Mouse (Mus musculus) intestine, postnatal 0 days (tissue): ENCODE results near the gene Cartpt. TPM values are rescaled to one million over a fixed set of nuclear protein-coding genes. Genes with fewer than 3 reads are reported as not detected.
"Not testable (repeated sequence)": the region's sequence is repeated elsewhere in the genome, so short reads cannot be mapped to it uniquely, and the experiment has no call there.

Experiments
- ATAC-seq: fragments of 200-750 bp; cut with Nextera tagmentation; 2 replicates; pipeline ENCODE4 v1.8.0; 2017; ENCODE audit warnings: mild to moderate bottlenecking, moderate TSS enrichment, moderate library complexity
- H3K27ac ChIP-seq: fragments of 300-500 bp; sonication (generic); 2 replicates; pipeline ENCODE4 v1.5.1; 2014; ENCODE audit warnings: mild to moderate bottlenecking, low read depth, low read length, moderate library complexity
- H3K27me3 ChIP-seq: fragments of 300-500 bp; sonication (generic); replicated peaks from 2 replicates; pipeline ENCODE4 v1.6.1; 2014; ENCODE audit warnings: low read length, mixed read lengths; ENCODE audit not compliant: control insufficient read depth, insufficient read depth
- H3K36me3 ChIP-seq: fragments of 300-500 bp; sonication (generic); 2 replicates; pipeline ENCODE4 v1.6.1; 2014; ENCODE audit warnings: mild to moderate bottlenecking, moderate library complexity; ENCODE audit not compliant: control insufficient read depth, insufficient read depth
- H3K4me1 ChIP-seq: fragments of 300-500 bp; sonication (generic); replicated peaks from 2 replicates; pipeline ENCODE4 v1.6.1; 2014; ENCODE audit warnings: antibody characterized with exemption, low read length, mixed read lengths; ENCODE audit not compliant: control insufficient read depth, insufficient read depth
- H3K4me2 ChIP-seq: fragments of 300-500 bp; sonication (generic); replicated peaks from 2 replicates; pipeline ENCODE4 v1.6.1; 2014; ENCODE audit warnings: low read depth, mild to moderate bottlenecking, moderate library complexity
- H3K4me3 ChIP-seq: fragments of 300-500 bp; sonication (generic); 2 replicates; pipeline ENCODE4 v1.5.1; 2014; ENCODE audit warnings: low read depth, low read length
- H3K9ac ChIP-seq: fragments of 300-500 bp; sonication (generic); 2 replicates; pipeline ENCODE4 v1.6.1; 2014; ENCODE audit warnings: mild to moderate bottlenecking, low read depth, low read length
- H3K9me3 ChIP-seq: fragments of 300-500 bp; sonication (generic); 2 replicates; pipeline ENCODE4 v1.6.1; 2016; ENCODE audit warnings: mixed run types; ENCODE audit not compliant: control insufficient read depth
- CTCF ChIP-seq: sonication (generic); IDR thresholded peaks from 2 replicates; pipeline ENCODE4 v1.5.1; 2016; ENCODE audit warnings: low read depth, mild to moderate bottlenecking, control low read depth, antibody characterized with exemption, moderate library complexity
- WGBS: fragments of 180-500 bp; shearing (Covaris S2); extraction: QIAGEN DNeasy Blood & Tissue Kit; methylation state at CpG from one replicate; pipeline ENCODE4 v1.1.7; 2014; 5-methylcytosine and 5-hydroxymethylcytosine counted together
- polyA plus RNA-seq: library from polyadenylated mRNA; unstranded; fragments of >200 nt; fragmentation: Nextera tagmentation; extraction: Ambion mirVana; gene quantifications from 2 replicates; pipeline ENCODE4 v1.2.1, GENCODE M21; 2015

Gene Cartpt
- polyA plus RNA-seq, 1 experiment from 2014 or later, result 32.5 TPM

DNA sequence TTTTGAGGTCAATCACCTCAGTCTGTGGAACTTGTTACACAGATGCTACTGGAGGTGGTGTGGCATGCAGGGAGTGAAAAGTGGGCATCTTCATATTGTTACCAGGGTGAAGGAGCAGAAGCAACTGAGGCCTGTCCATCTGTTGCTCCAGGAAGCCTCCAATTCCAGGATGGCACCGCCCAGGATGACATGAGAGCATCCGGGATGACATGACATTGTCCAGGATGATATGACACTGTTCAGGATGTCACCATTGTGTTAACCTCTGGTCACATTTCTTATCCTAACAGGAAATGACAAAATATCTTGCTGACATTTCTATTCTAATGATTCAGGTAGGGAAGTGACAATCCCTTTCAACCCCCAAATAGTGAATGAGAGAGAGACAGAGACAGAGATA, 47.8 kb downstream of the Cartpt start:
- no peak for ATAC-seq
- 98% methylated on average over 2 of the region's 2 CpGs for WGBS
- no peak overlapping the region for H3K4me2 ChIP-seq
- TF ChIP-seq CTCF, result no peak
- H3K27me3 ChIP-seq, result no peaks in the 10 kb centered on the region
- H3K9ac ChIP-seq, result no peak overlapping the region
- no peaks in the 10 kb centered on the region for H3K4me1 ChIP-seq
- H3K4me3 ChIP-seq, result no peak overlapping the region
- no peak overlapping the region for H3K27ac ChIP-seq
- no peaks in the 10 kb centered on the region for H3K36me3 ChIP-seq
- no peaks in the 10 kb centered on the region for H3K9me3 ChIP-seq

DNA sequence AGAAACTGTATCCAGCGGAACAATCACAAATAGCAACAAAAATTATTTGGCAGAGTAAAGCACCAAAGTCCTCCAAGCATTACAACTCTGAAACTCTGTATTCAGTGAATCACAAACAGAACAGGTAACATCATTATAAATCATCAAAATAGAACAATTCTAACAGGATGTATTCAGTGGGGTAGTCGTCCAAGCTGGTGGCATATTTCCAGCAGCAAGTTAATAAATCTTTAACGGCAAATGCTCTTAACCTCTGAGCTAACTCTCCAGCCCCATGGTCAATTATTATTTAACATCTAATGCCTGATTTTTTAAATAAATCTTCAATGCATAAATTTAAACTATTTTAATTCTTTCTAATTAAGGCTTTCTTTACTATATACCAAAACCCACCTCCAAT, 48.5 kb downstream of the Cartpt start:
- not testable (repeated sequence) for H3K9me3 ChIP-seq, H3K4me3 ChIP-seq, H3K4me2 ChIP-seq, H3K27me3 ChIP-seq, H3K9ac ChIP-seq, H3K27ac ChIP-seq, H3K4me1 ChIP-seq, ATAC-seq, H3K36me3 ChIP-seq
- WGBS, result 59% methylated on average over 3 of the region's 3 CpGs

DNA sequence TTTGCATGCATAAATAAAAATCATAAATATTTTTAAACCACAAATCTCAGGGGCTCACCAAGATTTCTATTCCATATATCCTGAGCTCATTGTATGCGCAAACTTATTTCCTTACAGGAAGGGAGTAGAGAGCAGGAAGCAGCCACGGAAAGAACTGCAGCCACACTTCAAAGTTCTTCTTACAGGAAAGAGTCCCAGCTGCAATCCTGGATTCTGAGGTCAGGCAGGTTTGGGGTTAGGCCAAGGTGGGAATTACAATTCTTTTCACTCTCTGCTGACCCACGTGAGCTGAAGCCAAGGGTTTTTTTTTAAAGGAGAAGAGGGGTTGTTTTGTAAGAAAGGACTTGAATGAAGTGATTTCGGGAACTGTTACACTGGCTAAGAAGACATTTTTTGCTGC, 49.9 kb downstream of the Cartpt start:
- no peak for TF ChIP-seq CTCF
- no peak overlapping the region for H3K4me3 ChIP-seq
- no peaks in the 10 kb centered on the region for H3K27me3 ChIP-seq
- H3K4me2 ChIP-seq, result no peak overlapping the region
- ATAC-seq, result no peak
- H3K9me3 ChIP-seq, result no peaks in the 10 kb centered on the region
- H3K4me1 ChIP-seq, result no peaks in the 10 kb centered on the region
- H3K27ac ChIP-seq, result no peak overlapping the region
- 49% methylated on average over 4 of the region's 4 CpGs for WGBS
- H3K9ac ChIP-seq, result no peak overlapping the region
- H3K36me3 ChIP-seq, result no peaks in the 10 kb centered on the region

DNA sequence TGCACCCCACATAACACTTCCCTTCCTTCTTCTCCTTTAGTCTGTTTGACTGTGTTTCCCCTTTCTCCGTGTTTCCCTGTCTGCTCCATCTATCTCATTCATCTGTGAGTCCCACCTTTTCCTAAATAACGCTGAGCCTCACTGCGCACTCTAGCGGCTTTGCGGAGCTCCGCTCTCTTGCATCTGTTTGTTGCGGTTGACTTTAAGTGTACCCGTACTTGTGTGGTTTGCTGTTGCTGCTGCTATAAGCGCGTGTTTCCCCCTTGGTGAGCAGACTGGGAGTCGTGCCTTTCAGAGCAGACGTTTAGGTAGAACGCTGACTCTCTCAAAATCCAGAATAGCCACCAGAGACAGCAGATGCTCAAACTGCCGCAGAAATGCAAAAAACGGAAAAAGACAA, 51.3 kb downstream of the Cartpt start:
- Histone ChIP-seq H3K27ac (no peak overlapping the region), H3K9ac (no peak overlapping the region), H3K4me3 (no peak overlapping the region), H3K9me3 (no peaks in the 10 kb centered on the region), H3K36me3 (no peaks in the 10 kb centered on the region), H3K4me2 (no peak overlapping the region), H3K27me3 (no peaks in the 10 kb centered on the region), H3K4me1 (no peaks in the 10 kb centered on the region)
- no peak for ATAC-seq
- peak; percentile 66 for TF ChIP-seq CTCF
- WGBS, result 38% methylated on average over 15 of the region's 15 CpGs

Other genes starting within 250 kb of the Cartpt start
- 13.2 and 13.3 TPM in 2 replicates for gene Mccc2, start 114.5 kb upstream of the Cartpt start, polyA plus RNA-seq
- 13.1 and 16.1 TPM in 2 replicates for gene Bdp1, start 203.0 kb upstream of the Cartpt start, polyA plus RNA-seq
- gene Serf1, start 206.9 kb upstream of the Cartpt start, polyA plus RNA-seq, result 107 and 115 TPM in 2 replicates
- 25.3 and 26.2 TPM in 2 replicates for gene Smn1, start 223.8 kb upstream of the Cartpt start, polyA plus RNA-seq